Mouse (Mus musculus) megakaryocyte, embryonic 14.5 days (primary cell): ENCODE data around the gene Neo1.

Experiments
- FLI1 ChIP-seq: IDR thresholded peaks from 2 replicates; pipeline ENCODE4 v1.6.1; 2012; ENCODE audit warnings: low read length, inconsistent platforms, mixed read lengths
- GATA1 ChIP-seq: IDR thresholded peaks from 3 replicates; pipeline ENCODE4 v1.6.1; 2012; ENCODE audit warnings: mixed read lengths, low read length, inconsistent platforms, borderline replicate concordance

DNA sequence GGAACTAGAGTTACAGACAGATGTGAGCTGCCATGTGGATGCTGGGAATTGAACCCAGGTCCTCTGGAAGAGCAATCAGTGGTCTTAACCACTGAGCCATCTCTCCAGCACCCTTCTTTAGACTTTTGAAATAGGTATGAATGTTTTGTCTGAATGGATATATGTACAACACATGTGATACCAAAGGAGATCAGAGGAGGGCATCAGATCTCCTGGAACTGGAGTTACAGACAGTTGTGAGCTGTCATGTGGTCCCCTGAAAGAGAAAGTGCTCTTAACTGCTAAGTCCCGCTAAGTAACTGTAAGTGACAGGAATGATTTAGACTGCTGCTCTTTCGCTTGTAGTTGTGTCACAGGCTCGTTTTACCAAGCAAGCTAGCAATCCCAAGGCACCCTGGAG, 80.7 kb downstream of the Neo1 start:
- TF ChIP-seq FLI1: no peak
- no peak for TF ChIP-seq GATA1
